Mouse (Mus musculus): ENCODE measurements around the gene Vmn1r188. TPM values are rescaled to one million over a fixed set of nuclear protein-coding genes. Genes with fewer than 3 reads are reported as not detected.
A peak's percentile ranks its signal among the peaks of the same experiment; 100 is the strongest.

Vmn1r188 gene
- polyA plus RNA-seq, 1 experiment from 2014 or later: not detected

DNA sequence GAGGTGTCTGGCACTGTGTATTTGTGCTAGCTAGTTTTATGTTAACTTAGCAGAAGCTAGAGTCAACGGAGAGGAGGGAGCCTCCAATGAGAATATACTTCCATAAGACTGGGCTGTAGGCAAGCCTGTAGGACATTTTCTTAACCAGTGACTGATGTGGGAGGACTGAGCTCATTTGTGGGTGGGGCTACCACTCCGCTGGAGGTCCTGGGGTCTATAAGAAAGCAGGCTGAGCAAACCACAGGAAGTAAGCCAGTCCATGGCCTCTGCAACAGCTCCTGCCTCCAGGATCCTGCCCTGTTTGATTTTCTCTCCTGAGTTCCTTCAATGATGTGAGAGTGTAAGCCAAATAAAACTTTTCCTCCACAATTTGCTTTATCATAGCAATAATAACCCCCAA is 38.9 kb upstream of the Vmn1r188 start:
- no peak for ATAC-seq (replicated peaks; ENCODE audit: low FRiP score)
- 27% methylated on average over 2 of the region's 2 CpGs for WGBS

DNA sequence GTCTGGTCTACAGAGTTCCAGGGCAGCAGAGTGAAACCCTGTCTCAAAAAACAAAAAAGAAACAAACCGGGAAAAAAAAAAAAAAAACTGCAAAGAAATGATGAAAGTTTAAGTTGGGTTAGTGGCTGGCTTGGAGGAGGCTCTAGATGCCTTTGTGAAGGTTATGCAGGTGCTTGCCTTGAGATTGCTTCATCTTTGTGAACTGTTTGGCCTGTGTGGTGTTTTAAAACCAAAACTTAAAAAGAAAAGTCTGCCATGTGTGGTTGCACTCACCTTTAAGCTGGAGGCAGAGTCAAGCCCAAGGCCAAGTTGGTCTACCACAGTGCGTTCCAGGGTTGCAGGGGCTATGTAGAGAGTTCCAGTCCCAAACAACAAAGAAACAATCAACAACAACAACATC is 35.2 kb upstream of the Vmn1r188 start:
- no peak overlapping the region for H3K4me2 ChIP-seq
- ATAC-seq (replicated peaks; ENCODE audit: low FRiP score) (no peak), DNase-seq (ENCODE audit: low spot score) (no peak)
- peaks cover 5% of the 10 kb centered on the region for H3K4me1 ChIP-seq (replicated peaks; ENCODE audit: control insufficient read depth, insufficient read depth, low read length)
- no peaks in the 10 kb centered on the region for H3K9me3 ChIP-seq (ENCODE audit: control insufficient read depth, low read length)
- H3K27ac ChIP-seq (ENCODE audit: low read depth, low read length): no peak overlapping the region
- WGBS: 70% methylated on average over 2 of the region's 2 CpGs
- H3K4me3 ChIP-seq (ENCODE audit: low read depth, low read length): no peak overlapping the region
- H3K9ac ChIP-seq (ENCODE audit: low read depth, low read length): no peak overlapping the region
- no peaks in the 10 kb centered on the region for H3K27me3 ChIP-seq (replicated peaks; ENCODE audit: control insufficient read depth, insufficient read depth, low read length)
- no peaks in the 10 kb centered on the region for H3K36me3 ChIP-seq (ENCODE audit: control insufficient read depth, insufficient read depth, low read length)

More for the DNA sequence above, 38.9 kb upstream of the Vmn1r188 start:
- no peak overlapping the region for H3K27ac ChIP-seq (ENCODE audit: low read depth, low read length)
- no peaks in the 10 kb centered on the region for H3K36me3 ChIP-seq (ENCODE audit: control insufficient read depth, insufficient read depth, low read length)
- no peak overlapping the region for H3K4me2 ChIP-seq
- H3K9ac ChIP-seq (ENCODE audit: low read depth, low read length): no peak overlapping the region
- H3K4me1 ChIP-seq (replicated peaks; ENCODE audit: control insufficient read depth, insufficient read depth, low read length): peaks cover 8% of the 10 kb centered on the region
- H3K9me3 ChIP-seq (ENCODE audit: control insufficient read depth, low read length): no peaks in the 10 kb centered on the region
- no peak for DNase-seq (ENCODE audit: low spot score)
- H3K4me3 ChIP-seq (ENCODE audit: low read depth, low read length): no peak overlapping the region
- H3K27me3 ChIP-seq (replicated peaks; ENCODE audit: control insufficient read depth, insufficient read depth, low read length): no peaks in the 10 kb centered on the region

DNA sequence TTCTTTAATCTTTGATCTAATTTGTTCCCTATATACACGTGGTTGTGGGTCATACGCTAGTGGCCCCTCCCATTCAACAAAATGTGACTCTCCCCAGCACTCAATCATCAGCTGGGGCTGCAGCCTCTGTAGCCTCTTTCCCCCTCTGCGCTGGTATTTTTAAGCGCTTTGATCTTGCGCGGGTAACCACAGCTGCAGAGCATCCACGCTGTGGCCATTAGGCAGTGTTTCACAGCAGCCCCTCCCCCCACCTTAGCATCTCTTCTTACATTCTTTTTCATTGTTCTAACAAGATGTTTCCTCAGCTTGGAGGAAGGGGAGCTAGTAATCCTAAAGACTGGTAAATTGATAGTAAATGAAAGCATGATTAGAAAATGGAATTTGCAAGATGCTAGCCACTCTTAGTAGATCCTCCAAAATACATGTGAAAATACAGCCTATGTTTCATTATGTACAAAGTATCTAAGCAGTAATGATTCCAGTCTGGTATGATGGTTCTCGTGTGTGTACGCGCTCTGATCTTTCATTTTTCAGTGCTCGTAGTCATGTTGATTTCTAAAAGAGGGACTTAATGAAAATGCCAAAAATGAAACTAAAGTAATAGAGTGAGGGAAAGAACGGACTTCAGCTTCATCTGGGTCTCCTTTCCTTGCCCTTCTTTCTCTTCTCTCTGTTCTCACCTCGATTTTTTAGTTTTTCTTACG is 34.4 kb upstream of the Vmn1r188 start:
- Histone ChIP-seq H3K27ac (ENCODE audit: low read depth, low read length) (peak overlapping the region; percentile 72), H3K9ac (ENCODE audit: low read depth, low read length) (peak overlapping the region; percentile 68), H3K9me3 (ENCODE audit: control insufficient read depth, low read length) (no peaks in the 10 kb centered on the region), H3K4me2 (peak overlapping the region; percentile 84), H3K4me1 (replicated peaks; ENCODE audit: control insufficient read depth, insufficient read depth, low read length) (no peaks in the 10 kb centered on the region), H3K27me3 (replicated peaks; ENCODE audit: control insufficient read depth, insufficient read depth, low read length) (no peaks in the 10 kb centered on the region), H3K36me3 (ENCODE audit: control insufficient read depth, insufficient read depth, low read length) (no peaks in the 10 kb centered on the region), H3K4me3 (ENCODE audit: low read depth, low read length) (peak overlapping the region; percentile 61)
- 5% methylated on average over 14 of the region's 14 CpGs for WGBS
- ATAC-seq (replicated peaks; ENCODE audit: low FRiP score) (peak; percentile 13; the same call in 1 of the 2 replicates), DNase-seq (ENCODE audit: low spot score) (peak; percentile 66)

DNA sequence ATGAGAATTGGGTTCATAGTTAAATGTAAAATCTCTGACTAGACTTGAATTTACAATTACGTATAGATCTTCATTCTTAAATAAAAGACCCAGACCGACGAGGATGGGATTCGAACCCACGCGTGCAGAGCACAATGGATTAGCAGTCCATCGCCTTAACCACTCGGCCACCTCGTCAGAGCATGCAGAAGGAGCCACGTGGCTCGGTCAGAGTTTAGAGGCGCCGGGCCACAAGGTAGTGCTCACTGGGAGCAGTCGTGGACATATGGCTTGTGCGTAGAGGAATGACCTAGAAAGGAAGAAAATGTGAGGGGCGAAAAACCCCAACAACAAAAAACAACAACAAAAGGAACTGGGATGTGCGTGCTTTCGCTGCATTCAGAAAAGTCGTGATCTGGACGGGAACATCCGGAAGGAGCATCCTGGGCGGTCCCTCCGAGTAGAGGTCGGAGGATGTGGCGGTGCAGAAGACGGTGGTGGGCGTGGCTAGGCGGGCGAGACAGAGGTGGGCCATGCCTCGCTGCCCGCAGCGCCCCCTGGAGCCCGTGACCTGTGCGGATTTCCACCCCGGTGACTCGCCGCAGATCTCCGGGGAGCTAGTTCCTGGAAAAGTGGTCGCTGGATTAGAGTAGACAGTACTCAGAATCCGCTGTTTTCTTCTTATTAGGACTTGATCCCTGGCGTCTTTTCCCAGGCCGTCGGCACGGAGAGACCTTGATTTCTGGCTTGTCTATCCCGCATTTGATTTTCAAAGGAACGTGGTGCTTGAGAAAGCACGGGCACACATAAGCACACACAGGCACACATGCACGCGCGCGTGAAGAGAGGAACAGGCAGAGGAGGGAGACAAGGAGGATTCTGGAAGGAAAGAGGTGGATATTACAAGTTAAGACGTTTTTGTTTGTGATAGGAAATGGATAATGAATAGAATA is 33.4 kb upstream of the Vmn1r188 start:
- Histone ChIP-seq H3K9ac (ENCODE audit: low read depth, low read length) (peak overlapping the region; percentile 70), H3K4me1 (replicated peaks; ENCODE audit: control insufficient read depth, insufficient read depth, low read length) (no peaks in the 10 kb centered on the region), H3K4me2 (peak overlapping the region; percentile 84), H3K36me3 (ENCODE audit: control insufficient read depth, insufficient read depth, low read length) (no peaks in the 10 kb centered on the region), H3K27ac (ENCODE audit: low read depth, low read length) (peak overlapping the region; percentile 72), H3K4me3 (ENCODE audit: low read depth, low read length) (peak overlapping the region; percentile 61), H3K9me3 (ENCODE audit: control insufficient read depth, low read length) (no peaks in the 10 kb centered on the region), H3K27me3 (replicated peaks; ENCODE audit: control insufficient read depth, insufficient read depth, low read length) (no peaks in the 10 kb centered on the region)
- peak; percentile 95 for DNase-seq (ENCODE audit: low spot score)
- WGBS: under 1% methylated on average over 52 of the region's 52 CpGs
- peak; percentile 94 for ATAC-seq (replicated peaks; ENCODE audit: low FRiP score)

DNA sequence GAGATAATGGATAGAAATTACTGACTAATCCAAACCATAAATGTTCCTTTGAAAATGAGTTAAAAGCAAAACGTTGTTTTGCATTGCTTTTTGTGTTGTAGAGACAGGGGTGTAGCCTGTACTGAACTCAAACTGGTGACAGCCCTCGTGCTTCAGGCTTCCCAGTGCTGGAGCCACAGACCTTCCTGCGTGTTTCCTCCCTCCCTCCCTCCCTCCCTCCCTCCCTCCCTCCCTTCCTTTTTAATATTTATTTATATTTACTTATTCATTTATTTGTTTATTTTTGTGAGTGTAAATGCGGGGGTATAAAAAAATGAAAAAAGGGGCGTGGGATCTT is 32.7 kb upstream of the Vmn1r188 start:
- peak overlapping the region; percentile 70 for H3K9ac ChIP-seq (ENCODE audit: low read depth, low read length)
- peak overlapping the region; percentile 84 for H3K4me2 ChIP-seq
- no peaks in the 10 kb centered on the region for H3K27me3 ChIP-seq (replicated peaks; ENCODE audit: control insufficient read depth, insufficient read depth, low read length)
- H3K4me1 ChIP-seq (replicated peaks; ENCODE audit: control insufficient read depth, insufficient read depth, low read length): no peaks in the 10 kb centered on the region
- 0 out of 2 replicates have a peak overlapping the region, but pooled peaks have one; percentile 72 for H3K27ac ChIP-seq (ENCODE audit: low read depth, low read length)
- no peak for ATAC-seq (replicated peaks; ENCODE audit: low FRiP score)
- no peaks in the 10 kb centered on the region for H3K36me3 ChIP-seq (ENCODE audit: control insufficient read depth, insufficient read depth, low read length)
- peak overlapping the region; percentile 61 for H3K4me3 ChIP-seq (ENCODE audit: low read depth, low read length)
- no peaks in the 10 kb centered on the region for H3K9me3 ChIP-seq (ENCODE audit: control insufficient read depth, low read length)
- no peak for DNase-seq (ENCODE audit: low spot score)
- 10% methylated on average over 5 of the region's 5 CpGs for WGBS

DNA sequence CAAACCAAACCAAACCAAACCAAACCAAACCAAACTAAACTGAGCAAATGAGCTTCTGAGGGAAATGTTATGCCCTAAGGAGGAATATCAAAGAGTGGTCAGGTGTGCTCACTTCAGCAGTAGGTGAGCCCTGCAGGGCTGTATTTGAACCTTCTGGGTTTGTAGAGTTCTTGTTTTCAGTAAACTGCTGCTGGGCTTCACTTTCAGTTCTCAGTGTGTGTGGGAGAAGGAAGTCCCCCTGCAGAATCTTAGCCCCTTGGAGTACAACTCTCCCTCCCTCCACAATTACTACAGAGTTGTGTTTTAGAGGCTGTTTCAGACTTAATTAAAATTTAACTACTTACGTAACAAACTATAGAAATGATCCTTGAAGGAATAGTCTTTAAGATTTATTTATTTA is 30.5 kb upstream of the Vmn1r188 start:
- no peaks in the 10 kb centered on the region for H3K27me3 ChIP-seq (replicated peaks; ENCODE audit: control insufficient read depth, insufficient read depth, low read length)
- no peak overlapping the region for H3K9ac ChIP-seq (ENCODE audit: low read depth, low read length)
- H3K4me3 ChIP-seq (ENCODE audit: low read depth, low read length): no peak overlapping the region
- 86% methylated on average over 1 of the region's 1 CpGs for WGBS
- H3K36me3 ChIP-seq (ENCODE audit: control insufficient read depth, insufficient read depth, low read length): no peaks in the 10 kb centered on the region
- DNase-seq (ENCODE audit: low spot score) (no peak), ATAC-seq (replicated peaks; ENCODE audit: low FRiP score) (no peak)
- H3K4me1 ChIP-seq (replicated peaks; ENCODE audit: control insufficient read depth, insufficient read depth, low read length): no peaks in the 10 kb centered on the region
- H3K9me3 ChIP-seq (ENCODE audit: control insufficient read depth, low read length): no peaks in the 10 kb centered on the region
- H3K4me2 ChIP-seq: no peak overlapping the region
- no peak overlapping the region for H3K27ac ChIP-seq (ENCODE audit: low read depth, low read length)

DNA sequence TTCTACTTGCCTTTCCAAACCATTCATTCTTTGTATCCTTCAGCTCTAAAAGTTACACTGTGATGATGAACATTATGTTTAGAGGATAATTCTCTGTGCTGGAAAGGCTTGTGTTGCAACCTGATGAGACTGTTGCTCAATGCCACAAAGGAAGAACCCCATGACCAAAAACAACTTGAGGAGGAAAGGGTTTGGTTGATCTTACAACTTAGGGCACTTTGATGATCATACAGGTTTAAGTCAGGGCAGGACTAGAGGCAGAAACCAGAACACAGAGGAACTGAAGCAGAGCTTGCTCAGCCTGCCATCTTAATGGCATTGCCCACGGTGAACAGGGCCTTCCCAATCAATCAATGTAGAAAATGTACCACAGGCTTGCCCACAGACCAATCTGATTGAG is 22.8 kb upstream of the Vmn1r188 start:
- Histone ChIP-seq H3K4me3 (ENCODE audit: low read depth, low read length) (no peak overlapping the region), H3K36me3 (ENCODE audit: control insufficient read depth, insufficient read depth, low read length) (no peaks in the 10 kb centered on the region), H3K4me2 (no peak overlapping the region), H3K9ac (ENCODE audit: low read depth, low read length) (no peak overlapping the region), H3K9me3 (ENCODE audit: control insufficient read depth, low read length) (no peaks in the 10 kb centered on the region), H3K27me3 (replicated peaks; ENCODE audit: control insufficient read depth, insufficient read depth, low read length) (no peaks in the 10 kb centered on the region), H3K4me1 (replicated peaks; ENCODE audit: control insufficient read depth, insufficient read depth, low read length) (no peaks in the 10 kb centered on the region), H3K27ac (ENCODE audit: low read depth, low read length) (no peak overlapping the region)
- ATAC-seq (replicated peaks; ENCODE audit: low FRiP score) (no peak), DNase-seq (ENCODE audit: low spot score) (no peak)
- WGBS: 45% methylated on average over 1 of the region's 1 CpGs

DNA sequence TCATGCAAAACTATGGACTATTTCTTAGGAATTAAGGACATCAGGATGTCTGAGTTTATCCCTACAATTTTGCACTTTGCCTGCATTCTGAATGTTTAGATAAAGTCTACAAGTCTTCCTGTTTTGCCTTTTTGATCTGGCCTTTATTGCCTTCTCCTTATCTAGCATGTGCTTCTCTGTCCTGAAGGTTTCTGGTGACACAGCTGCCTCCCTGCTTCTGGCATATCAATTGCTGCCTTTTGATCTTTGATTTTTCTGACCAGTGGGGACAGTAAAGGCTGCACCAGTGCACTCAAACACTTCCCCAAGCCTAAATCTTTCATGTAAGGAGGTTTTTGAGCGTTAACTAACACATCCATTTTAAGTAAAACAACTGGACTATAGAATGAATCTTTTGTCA is 20.8 kb upstream of the Vmn1r188 start:
- H3K36me3 ChIP-seq (ENCODE audit: control insufficient read depth, insufficient read depth, low read length): no peaks in the 10 kb centered on the region
- ATAC-seq (replicated peaks; ENCODE audit: low FRiP score) (no peak), DNase-seq (ENCODE audit: low spot score) (no peak)
- H3K27ac ChIP-seq (ENCODE audit: low read depth, low read length): no peak overlapping the region
- no peak overlapping the region for H3K9ac ChIP-seq (ENCODE audit: low read depth, low read length)
- H3K4me3 ChIP-seq (ENCODE audit: low read depth, low read length): no peak overlapping the region
- H3K4me1 ChIP-seq (replicated peaks; ENCODE audit: control insufficient read depth, insufficient read depth, low read length): no peaks in the 10 kb centered on the region
- 55% methylated on average over 1 of the region's 1 CpGs for WGBS
- H3K27me3 ChIP-seq (replicated peaks; ENCODE audit: control insufficient read depth, insufficient read depth, low read length): no peaks in the 10 kb centered on the region
- no peak overlapping the region for H3K4me2 ChIP-seq
- no peaks in the 10 kb centered on the region for H3K9me3 ChIP-seq (ENCODE audit: control insufficient read depth, low read length)
